8 mouse cellular contexts compared by ENCODE assay signal in genomic region chr7:19211996-19212755, GRCm38 (mm10). TPM values are rescaled to one million over a fixed set of nuclear protein-coding genes. Genes with fewer than 3 reads are reported as not detected.
DNase-seq lines count a peak whose midpoint lies in the region; ATAC-seq and TF ChIP-seq lines count a peak whose summit lies in the region.
"Had no signal": no experiment of that assay in that cellular context is flagged by ENCODE, and none has a peak within 500 bp of the region (broad histone marks: within the 10 kb centered on the region; RNA-seq: fewer than 3 reads in every experiment).

Gene Gpr4, plus strand, starts transcription at chr7:19212538.

- H3K4me2 ChIP-seq in kidney, embryonic 16.5 days (replicated peaks; ENCODE audit: low read depth, low read length): peak within 1 kb of the TSS; percentile 85

- 2% methylated on average over 30 of the region's 30 CpGs for WGBS in kidney, embryonic 16.5 days

- no peaks in the 10 kb centered on the region for H3K9me3 ChIP-seq in ES-E14 (ENCODE audit: control insufficient read depth, insufficient read depth, low read depth, low read length)
- H3K9me3 ChIP-seq in kidney, embryonic 16.5 days (ENCODE audit: low read length): no peaks in the 10 kb centered on the region

- peak within 1 kb of the TSS; percentile 71 for H3K9ac ChIP-seq in ES-E14 (ENCODE audit: insufficient read depth, low read depth, low read length, poor library complexity, severe bottlenecking)
- H3K9ac ChIP-seq in kidney, embryonic 16.5 days (replicated peaks; ENCODE audit: low read length): peak within 1 kb of the TSS; percentile 65

- DNase-seq in ES-E14 (ENCODE audit: low read depth, low spot score): no peak
- DNase-seq in adrenal gland, postnatal 10 days: peak; percentile 75
- DNase-seq in heart, adult 18-20 months: peak; percentile 42 to 66
- peak; percentile 57 for DNase-seq in lung, postnatal 36 days
- DNase-seq in testis, postnatal 10 days (ENCODE audit: low spot score): peak; percentile 62
- no peak for DNase-seq in left cerebral cortex, adult 8-10 months (ENCODE audit: low spot score in 2 of 2)

- H3K36me3 ChIP-seq in ES-E14 (ENCODE audit: control insufficient read depth, insufficient read depth, low read length, poor library complexity, severe bottlenecking): no peaks in the 10 kb centered on the region
- no peaks in the 10 kb centered on the region for H3K36me3 ChIP-seq in kidney, embryonic 16.5 days (ENCODE audit: insufficient read depth, low read length)

- peak; percentile 88 for ATAC-seq in kidney, embryonic 16.5 days (ENCODE audit: low FRiP score, low TSS enrichment)

- H3K27me3 ChIP-seq in kidney, embryonic 16.5 days (ENCODE audit: insufficient read depth, low read length): no peaks in the 10 kb centered on the region

- in situ Hi-C loops in ES-E14 (cut with MboI; ENCODE audit: low sequenced_read_pairs in 2 of 2, unreplicated experiment in 2 of 2): no loop called here

- H3K4me1 ChIP-seq in ES-E14 (ENCODE audit: control insufficient read depth in 2 of 2, insufficient read depth in 2 of 2, low read length in 2 of 2, poor library complexity in 1 of 2): peaks cover 3 to 20% of the 10 kb centered on the region in 2 experiments; a peak in 3 of 4 replicates
- H3K4me1 ChIP-seq in kidney, embryonic 16.5 days (ENCODE audit: insufficient read depth, low read length): peaks cover 26% of the 10 kb centered on the region

- H3K27ac ChIP-seq in ES-E14 (ENCODE audit: insufficient read depth, low read depth, low read length, poor library complexity, severe bottlenecking): peak within 1 kb of the TSS; percentile 40; the same call in 1 of the 2 replicates
- H3K27ac ChIP-seq in kidney, embryonic 16.5 days (ENCODE audit: low read length): peak within 1 kb of the TSS; percentile 55

- H3K4me3 ChIP-seq in ES-E14 (ENCODE audit: insufficient read depth in 1 of 2, low read depth in 1 of 2, low read length in 2 of 2, poor library complexity in 1 of 2, severe bottlenecking in 1 of 2): peak within 1 kb of the TSS; percentile 72 to 74
- peak within 1 kb of the TSS; percentile 60 for H3K4me3 ChIP-seq in kidney, embryonic 16.5 days (ENCODE audit: low read length)

TF ChIP-seq in ES-E14, 5 proteins besides CTCF, POLR2A, EP300 and RAD21:
- no peak for TF ChIP-seq ZC3H11A (IDR thresholded peaks at IDR 0.05; ENCODE audit: borderline replicate concordance, low read depth, low read length)
- TF ChIP-seq MAFK (IDR thresholded peaks at IDR 0.05; ENCODE audit: insufficient read depth, low read depth, low read length): no peak
- no peak for TF ChIP-seq CHD2 (IDR thresholded peaks at IDR 0.05; ENCODE audit: low read depth, low read length)
- no peak for TF ChIP-seq HCFC1 (IDR thresholded peaks at IDR 0.05; ENCODE audit: borderline replicate concordance, insufficient read depth, low read length)
- no peak for TF ChIP-seq ZNF384 (IDR thresholded peaks at IDR 0.05; ENCODE audit: low read depth, low read length)

RNA-seq across cellular contexts. Expression of gene Gpr4, which starts in this region (rescaled TPM):
- 3.8 TPM in 2 replicates for total RNA-seq in ES-E14 (2012; rRNA removed)
- total RNA-seq in adrenal gland, postnatal 10 days (2021): 1 to 10 TPM; 7.4 to 9.2 TPM
- total RNA-seq in heart, adult 18-20 months (2021): 1 to 10 TPM; 5.5 to 7.1 TPM
- polyA plus RNA-seq in kidney, embryonic 16.5 days (2015; fragmentation: Nextera tagmentation; extraction: Ambion mirVana): 4.0 and 4.3 TPM in 2 replicates
- total RNA-seq in left cerebral cortex, adult 8-10 months (2022): 1 to 10 TPM; 2.2 to 2.7 (median 2.5) TPM
- total RNA-seq: common myeloid progenitor, adult 5-6 weeks had no signal

Comparison
In these comparisons a context has a peak if more than half of its experiments do, and no peak if none do; other contexts are left out.
1. DNase-seq: peak in adrenal gland, postnatal 10 days (single experiment), heart, adult 18-20 months (2 of 2), lung, postnatal 36 days (single experiment) and testis, postnatal 10 days (single experiment); none in ES-E14 (single experiment) and left cerebral cortex, adult 8-10 months (0 of 2).